Mouse (Mus musculus): Measurements from ENCODE around the gene Camp.

Gene Camp

DNA sequence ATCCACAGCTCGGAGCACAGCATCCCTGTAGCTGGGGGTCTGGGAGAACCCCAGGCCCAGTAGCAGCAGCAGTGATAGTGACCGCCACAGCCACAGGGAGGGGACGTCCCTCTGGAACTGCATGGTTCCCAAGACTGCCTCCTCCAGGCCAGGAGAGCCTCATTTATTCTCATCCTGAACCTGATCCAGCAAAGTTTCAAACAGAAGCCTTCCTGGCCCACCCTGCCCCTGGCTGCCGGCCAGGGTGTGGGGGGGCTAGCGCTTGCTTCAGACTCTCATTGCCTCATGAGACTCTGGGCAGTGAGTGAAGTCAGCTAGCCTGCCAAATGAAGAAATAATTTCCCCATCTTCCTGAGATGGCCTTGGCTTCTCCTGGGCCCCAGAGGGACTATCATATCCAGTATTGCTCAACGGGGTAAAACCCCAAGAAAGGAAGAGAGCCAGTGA lies at the start of gene Camp:
Gene Camp, minus strand, starts transcription at position 306 of the 447 bp plus-strand sequence.
- Histone ChIP-seq H3K9me3 (ENCODE audit: low read length) (no peaks in the 10 kb centered on the region), H3K27me3 (ENCODE audit: insufficient read depth, low read length) (peaks cover 2% of the 10 kb centered on the region; the same call in 1 of the 2 replicates), H3K4me1 (replicated peaks; ENCODE audit: low read depth, low read length) (no peaks in the 10 kb centered on the region), H3K4me3 (replicated peaks; ENCODE audit: low read length) (no peak within 1 kb of the TSS), H3K36me3 (ENCODE audit: insufficient read depth, low read length) (peaks cover under 1% of the 10 kb centered on the region; the same call in 1 of the 2 replicates)
- TF ChIP-seq NANOG (IDR thresholded peaks at IDR 0.05; ENCODE audit: borderline replicate concordance, low read length) = no peak

DNA sequence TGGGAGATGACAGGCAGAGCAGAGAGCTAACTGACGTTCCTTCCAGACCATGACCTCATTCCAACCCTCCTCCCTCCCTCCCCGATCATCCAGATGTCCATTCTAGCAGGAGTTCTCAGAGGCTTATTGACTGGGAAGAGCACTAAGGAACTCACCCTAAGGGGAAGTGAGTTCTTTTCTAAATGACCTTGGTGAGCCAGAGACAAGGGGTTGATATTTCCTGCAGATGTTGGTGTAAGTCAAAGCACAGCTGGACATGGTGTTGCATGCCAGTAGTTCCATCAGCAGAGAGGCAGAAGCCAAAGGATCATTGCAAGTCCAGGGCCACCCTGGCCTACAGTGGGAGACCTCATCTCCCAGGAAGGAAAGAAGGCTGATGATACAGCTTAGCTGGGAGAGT lies 48.6 kb upstream of the Camp start:
- TF ChIP-seq NANOG (IDR thresholded peaks at IDR 0.05; ENCODE audit: borderline replicate concordance, low read length) = no peak
- H3K4me3 ChIP-seq (replicated peaks; ENCODE audit: low read length) = no peak overlapping the region
- H3K9me3 ChIP-seq (ENCODE audit: low read length) = no peaks in the 10 kb centered on the region
- peaks cover 48% of the 10 kb centered on the region for H3K36me3 ChIP-seq (ENCODE audit: insufficient read depth, low read length)
- H3K4me1 ChIP-seq (replicated peaks; ENCODE audit: low read depth, low read length) = peaks cover 97% of the 10 kb centered on the region
- no peaks in the 10 kb centered on the region for H3K27me3 ChIP-seq (ENCODE audit: insufficient read depth, low read length)

DNA sequence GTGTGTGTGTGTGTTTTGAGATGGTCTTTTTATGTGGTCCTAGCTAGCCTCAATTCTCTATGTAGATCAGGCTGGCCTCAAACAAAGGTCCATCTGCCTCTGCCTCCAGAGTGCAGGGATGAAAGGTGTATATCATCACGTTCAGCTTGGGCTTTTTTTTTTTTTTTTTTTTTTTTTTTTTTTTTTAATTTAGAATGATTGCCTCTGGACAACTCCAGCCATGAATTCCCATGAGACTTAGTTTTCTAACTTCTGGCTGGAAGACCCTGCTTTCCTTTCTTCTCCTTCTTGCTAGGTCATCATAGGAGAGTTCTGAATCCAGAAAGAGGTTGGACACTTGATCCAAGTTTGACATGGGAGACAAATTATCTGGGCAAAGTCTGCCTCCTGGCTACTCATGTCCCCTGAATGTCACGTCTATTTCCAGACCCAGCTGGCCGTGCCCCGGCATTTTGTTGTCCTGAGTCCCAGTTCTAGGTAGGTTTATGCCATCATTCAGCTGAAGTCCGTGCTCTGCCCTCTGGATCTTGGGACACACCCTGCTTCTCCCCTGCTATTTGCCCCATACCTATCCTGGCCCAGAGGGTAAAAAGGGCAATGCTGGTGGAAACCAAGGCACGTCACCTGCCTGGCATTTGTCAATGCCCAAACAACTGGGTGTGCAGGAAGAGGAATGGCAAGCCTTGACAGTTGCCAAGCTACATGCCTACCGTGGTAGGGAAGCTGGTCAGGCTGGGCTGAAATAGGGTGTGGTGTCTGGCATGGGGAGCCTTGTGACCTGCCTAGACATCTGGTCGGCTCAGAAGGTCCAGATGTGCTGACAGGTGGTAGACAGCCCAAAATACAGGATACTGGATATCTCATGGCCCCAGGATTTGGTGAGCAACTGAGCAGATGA lies 47.1 kb upstream of the Camp start:
- Histone ChIP-seq H3K4me3 (replicated peaks; ENCODE audit: low read length) (no peak overlapping the region; the same call in 1 of the 2 replicates), H3K9me3 (ENCODE audit: low read length) (no peaks in the 10 kb centered on the region), H3K27me3 (ENCODE audit: insufficient read depth, low read length) (no peaks in the 10 kb centered on the region), H3K36me3 (ENCODE audit: insufficient read depth, low read length) (peaks cover 64% of the 10 kb centered on the region), H3K4me1 (replicated peaks; ENCODE audit: low read depth, low read length) (peaks cover 94% of the 10 kb centered on the region)
- TF ChIP-seq NANOG (IDR thresholded peaks at IDR 0.05; ENCODE audit: borderline replicate concordance, low read length) = no peak
- no peak for TF ChIP-seq POU5F1 (IDR thresholded peaks at IDR 0.05; ENCODE audit: borderline replicate concordance, low read length)
- no peak for TF ChIP-seq CTCF (conservative IDR thresholded peaks at IDR 0.05; ENCODE audit: low read length)

DNA sequence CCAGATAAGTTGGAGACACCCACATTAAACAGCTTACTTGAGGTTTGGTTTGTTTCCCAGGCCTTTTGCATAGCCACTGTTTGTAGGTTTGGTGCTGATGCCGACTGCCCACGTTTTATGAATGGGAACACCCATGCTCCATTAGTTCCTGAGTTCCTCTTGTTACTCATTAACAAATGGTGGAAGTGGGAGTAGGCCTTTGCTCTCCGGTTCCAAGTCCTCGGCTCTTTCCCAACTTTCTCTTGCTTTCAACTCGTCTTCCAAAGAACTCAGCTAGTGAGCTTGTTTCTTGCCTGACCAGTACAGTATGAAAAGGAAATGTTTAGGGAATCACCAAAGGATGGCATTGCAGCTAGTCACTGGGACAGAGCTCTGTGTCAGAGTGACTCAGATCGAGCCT lies 46.2 kb upstream of the Camp start:
- no peak for TF ChIP-seq NANOG (IDR thresholded peaks at IDR 0.05; ENCODE audit: borderline replicate concordance, low read length)
- Histone ChIP-seq H3K4me1 (replicated peaks; ENCODE audit: low read depth, low read length) (peaks cover 88% of the 10 kb centered on the region), H3K4me3 (replicated peaks; ENCODE audit: low read length) (no peak overlapping the region), H3K9me3 (ENCODE audit: low read length) (no peaks in the 10 kb centered on the region), H3K36me3 (ENCODE audit: insufficient read depth, low read length) (peaks cover 73% of the 10 kb centered on the region), H3K27me3 (ENCODE audit: insufficient read depth, low read length) (no peaks in the 10 kb centered on the region)

DNA sequence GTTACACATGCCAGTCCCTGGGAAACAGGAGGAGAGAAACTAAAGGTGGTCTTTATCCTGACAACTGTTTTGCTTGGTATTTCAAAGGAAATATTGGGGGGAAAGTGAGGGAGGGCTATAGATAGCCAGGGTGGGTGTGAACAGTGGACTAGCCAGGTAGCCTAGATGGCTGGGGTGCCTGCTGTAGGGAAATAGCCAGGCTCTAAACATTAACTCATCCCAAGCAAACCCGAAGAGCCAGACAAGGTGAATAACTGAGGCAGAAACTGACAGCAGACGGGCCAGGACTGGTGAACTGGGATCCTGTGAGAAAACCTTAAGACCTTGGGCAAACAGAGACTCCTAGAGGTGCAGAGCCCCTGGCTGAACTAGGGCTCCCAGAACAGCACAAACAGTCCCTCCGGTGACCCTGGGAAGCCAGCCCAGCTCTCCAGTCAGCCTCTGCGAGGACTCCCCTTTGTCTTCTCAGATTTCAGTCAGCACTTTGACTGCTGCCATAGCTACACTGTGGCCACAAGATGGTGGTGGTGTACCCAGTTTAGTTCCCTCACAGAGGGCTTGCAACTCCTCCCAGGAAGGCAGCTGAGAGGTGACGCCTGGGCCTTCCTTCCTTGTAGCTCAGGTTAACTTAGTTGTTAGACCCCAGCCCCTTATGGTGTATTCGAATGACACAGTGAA lies 45.1 kb upstream of the Camp start:
- no peaks in the 10 kb centered on the region for H3K27me3 ChIP-seq (ENCODE audit: insufficient read depth, low read length)
- TF ChIP-seq NANOG (IDR thresholded peaks at IDR 0.05; ENCODE audit: borderline replicate concordance, low read length) (no peak), CTCF (conservative IDR thresholded peaks at IDR 0.05; ENCODE audit: low read length) (peak; percentile 59)
- no peaks in the 10 kb centered on the region for H3K9me3 ChIP-seq (ENCODE audit: low read length)
- no peak overlapping the region for H3K4me3 ChIP-seq (replicated peaks; ENCODE audit: low read length)
- peaks cover 79% of the 10 kb centered on the region for H3K4me1 ChIP-seq (replicated peaks; ENCODE audit: low read depth, low read length)
- peaks cover 83% of the 10 kb centered on the region for H3K36me3 ChIP-seq (ENCODE audit: insufficient read depth, low read length)

DNA sequence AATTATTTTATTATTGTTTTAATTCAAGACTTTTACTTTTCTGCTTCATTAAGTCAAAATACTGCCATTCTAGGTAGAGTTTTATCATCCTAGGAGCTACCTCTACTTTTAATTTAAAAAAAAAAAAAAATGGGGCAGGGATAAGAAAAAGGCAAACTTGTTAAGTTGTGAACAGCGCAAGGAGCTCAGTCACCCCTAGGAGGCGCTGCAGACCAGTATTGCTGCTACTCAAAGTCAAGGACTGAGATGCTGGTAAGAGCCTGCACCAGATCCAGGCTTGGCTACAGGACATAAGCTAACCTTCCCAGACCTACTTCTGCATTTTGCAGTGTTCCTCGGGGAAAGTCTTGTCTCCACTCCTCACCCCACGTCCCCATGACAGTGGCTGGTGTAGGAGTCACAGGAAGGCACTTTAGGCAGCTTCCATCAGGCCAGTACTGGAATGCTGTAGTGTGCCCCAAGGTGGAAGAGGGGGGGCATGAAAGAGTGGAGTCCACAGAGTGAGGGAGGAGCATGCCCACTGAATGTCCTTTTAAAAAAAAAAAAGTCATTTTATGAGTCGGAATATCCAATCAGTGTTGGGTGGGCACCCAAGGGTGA lies 43.3 kb upstream of the Camp start:
- H3K4me3 ChIP-seq (replicated peaks; ENCODE audit: low read length) = no peak overlapping the region
- no peaks in the 10 kb centered on the region for H3K9me3 ChIP-seq (ENCODE audit: low read length)
- TF ChIP-seq POU5F1 (IDR thresholded peaks at IDR 0.05; ENCODE audit: borderline replicate concordance, low read length) = no peak
- TF ChIP-seq CTCF (conservative IDR thresholded peaks at IDR 0.05; ENCODE audit: low read length) = peak; percentile 93
- no peaks in the 10 kb centered on the region for H3K27me3 ChIP-seq (ENCODE audit: insufficient read depth, low read length)
- H3K36me3 ChIP-seq (ENCODE audit: insufficient read depth, low read length) = peaks cover 96% of the 10 kb centered on the region
- H3K4me1 ChIP-seq (replicated peaks; ENCODE audit: low read depth, low read length) = peaks cover 73% of the 10 kb centered on the region

DNA sequence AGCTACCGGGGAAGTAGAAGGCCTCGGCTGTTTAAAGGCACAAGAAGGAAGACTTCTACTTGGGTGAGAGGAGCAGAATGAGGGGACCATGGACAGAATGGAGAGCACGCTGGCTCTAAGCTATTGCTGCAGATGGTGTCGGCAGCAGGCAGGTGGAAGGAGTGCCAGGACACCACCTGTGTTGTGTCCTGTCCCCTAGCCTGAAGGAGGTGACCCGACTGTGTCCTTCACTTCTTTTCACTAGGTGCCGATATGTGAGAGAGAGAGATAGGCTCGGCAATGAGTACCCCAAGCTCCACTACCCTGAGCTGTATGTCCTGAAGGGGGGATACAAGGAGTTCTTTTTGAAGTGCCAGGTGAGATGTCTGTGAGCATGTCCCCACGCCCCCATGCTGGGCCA lies 42.1 kb upstream of the Camp start:
- Histone ChIP-seq H3K36me3 (ENCODE audit: insufficient read depth, low read length) (peaks cover 96% of the 10 kb centered on the region), H3K9me3 (ENCODE audit: low read length) (no peaks in the 10 kb centered on the region), H3K27me3 (ENCODE audit: insufficient read depth, low read length) (no peaks in the 10 kb centered on the region), H3K4me3 (replicated peaks; ENCODE audit: low read length) (no peak overlapping the region), H3K4me1 (replicated peaks; ENCODE audit: low read depth, low read length) (peaks cover 72% of the 10 kb centered on the region)
- no peak for TF ChIP-seq CTCF (conservative IDR thresholded peaks at IDR 0.05; ENCODE audit: low read length)
- no peak for TF ChIP-seq NANOG (IDR thresholded peaks at IDR 0.05; ENCODE audit: borderline replicate concordance, low read length)
- no peak for TF ChIP-seq POU5F1 (IDR thresholded peaks at IDR 0.05; ENCODE audit: borderline replicate concordance, low read length)

DNA sequence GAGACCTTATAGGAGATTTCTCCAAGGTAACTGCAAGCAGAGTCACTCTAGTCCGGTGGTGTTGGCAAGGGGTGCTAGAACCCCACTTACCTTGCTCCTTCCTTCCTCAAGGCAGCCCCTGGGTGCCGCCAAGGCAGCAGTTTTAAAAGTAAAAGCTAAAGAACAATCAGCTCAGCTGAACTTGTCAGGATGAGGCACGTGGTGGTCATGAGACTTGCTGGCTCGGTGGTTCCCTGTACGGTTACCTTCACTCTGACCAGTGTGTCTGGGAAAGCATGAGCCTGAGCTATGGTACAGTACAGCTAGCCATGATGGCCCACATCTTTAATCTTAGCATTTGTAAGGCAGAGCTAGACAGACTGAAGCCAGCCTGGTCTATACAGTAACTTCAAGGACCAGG lies 37.9 kb upstream of the Camp start:
- Histone ChIP-seq H3K36me3 (ENCODE audit: insufficient read depth, low read length) (peaks cover 100% of the 10 kb centered on the region), H3K4me1 (replicated peaks; ENCODE audit: low read depth, low read length) (peaks cover 56% of the 10 kb centered on the region), H3K27me3 (ENCODE audit: insufficient read depth, low read length) (no peaks in the 10 kb centered on the region), H3K4me3 (replicated peaks; ENCODE audit: low read length) (no peak overlapping the region), H3K9me3 (ENCODE audit: low read length) (no peaks in the 10 kb centered on the region)
- TF ChIP-seq POU5F1 (IDR thresholded peaks at IDR 0.05; ENCODE audit: borderline replicate concordance, low read length) (no peak), NANOG (IDR thresholded peaks at IDR 0.05; ENCODE audit: borderline replicate concordance, low read length) (no peak), CTCF (conservative IDR thresholded peaks at IDR 0.05; ENCODE audit: low read length) (no peak)
